Mouse (Mus musculus) left cerebral cortex, adult 2 months (tissue): ENCODE data around the gene Dab2ip. TPM values are rescaled to one million over a fixed set of nuclear protein-coding genes. Genes with fewer than 3 reads are reported as not detected.
A peak's percentile ranks its signal among the peaks of the same experiment; 100 is the strongest.

ENCODE experiments used
- DNase-seq, 2 experiments: peaks; one replicate each; pipeline ENCODE4 v3.0.0; 2021 to 2022; ENCODE audit warnings: low spot score in 2 of 2, mixed read lengths in 1 of 2; ENCODE audit errors: extremely low spot score in 1 of 2
- H3K27ac ChIP-seq: fragments of 200-600 bp; 2 replicates; pipeline ENCODE4 v1.8.1; 2022
- H3K4me3 ChIP-seq: fragments of 200-600 bp; 2 replicates; pipeline ENCODE4 v1.8.1; 2022
- CTCF ChIP-seq: fragments of 200-600 bp; IDR thresholded peaks from 2 replicates; pipeline ENCODE4 v1.8.1; 2022; ENCODE audit warnings: antibody characterized with exemption, mild to moderate bottlenecking, moderate library complexity
- intact Hi-C: fragments of 180-260 bp; cut with DNase I; formaldehyde crosslinking; loops from one replicate; pipeline ENCODE4 v1.15.1; 2025
- total RNA-seq, 2 experiments: library from RNA; stranded (reverse); gene quantifications; 2 replicates each; pipeline ENCODE4 v1.2.3; 2021

Dab2ip gene
- total RNA-seq, 2 experiments from 2014 or later: 144 to 152 TPM

- no peak overlapping the region for H3K27ac ChIP-seq
- intact Hi-C loops: no loop called here
- H3K4me3 ChIP-seq: no peak overlapping the region
- DNase-seq: no peak
- no peak for TF ChIP-seq CTCF
These were observed 25.9 kb downstream of the Dab2ip start for GRCm38 (mm10) chr2:35584011-35584410.

GRCm38 (mm10) chr2:35588368-35588767 is 30.3 kb downstream of the Dab2ip start:
- Histone ChIP-seq H3K27ac (no peak overlapping the region), H3K4me3 (no peak overlapping the region)
- no peak for TF ChIP-seq CTCF
- intact Hi-C loops: no loop called here
- no peak for DNase-seq

- no peak overlapping the region for H3K27ac ChIP-seq
- DNase-seq: no peak
- no peak for TF ChIP-seq CTCF
- intact Hi-C loops: no loop called here
- H3K4me3 ChIP-seq: no peak overlapping the region
These were observed 31.3 kb downstream of the Dab2ip start for GRCm38 (mm10) chr2:35589385-35589784.

- no peak for DNase-seq
- TF ChIP-seq CTCF: no peak
- Histone ChIP-seq H3K27ac (no peak overlapping the region), H3K4me3 (no peak overlapping the region)
- intact Hi-C loops: no loop called here
These were observed 31.7 kb downstream of the Dab2ip start for GRCm38 (mm10) chr2:35589800-35590199.

GRCm38 (mm10) chr2:35591961-35592724 is 34.1 kb downstream of the Dab2ip start:
- no peak for DNase-seq
- Histone ChIP-seq H3K4me3 (no peak overlapping the region), H3K27ac (no peak overlapping the region)
- intact Hi-C loops: no loop called here
- TF ChIP-seq CTCF: no peak

DNA sequence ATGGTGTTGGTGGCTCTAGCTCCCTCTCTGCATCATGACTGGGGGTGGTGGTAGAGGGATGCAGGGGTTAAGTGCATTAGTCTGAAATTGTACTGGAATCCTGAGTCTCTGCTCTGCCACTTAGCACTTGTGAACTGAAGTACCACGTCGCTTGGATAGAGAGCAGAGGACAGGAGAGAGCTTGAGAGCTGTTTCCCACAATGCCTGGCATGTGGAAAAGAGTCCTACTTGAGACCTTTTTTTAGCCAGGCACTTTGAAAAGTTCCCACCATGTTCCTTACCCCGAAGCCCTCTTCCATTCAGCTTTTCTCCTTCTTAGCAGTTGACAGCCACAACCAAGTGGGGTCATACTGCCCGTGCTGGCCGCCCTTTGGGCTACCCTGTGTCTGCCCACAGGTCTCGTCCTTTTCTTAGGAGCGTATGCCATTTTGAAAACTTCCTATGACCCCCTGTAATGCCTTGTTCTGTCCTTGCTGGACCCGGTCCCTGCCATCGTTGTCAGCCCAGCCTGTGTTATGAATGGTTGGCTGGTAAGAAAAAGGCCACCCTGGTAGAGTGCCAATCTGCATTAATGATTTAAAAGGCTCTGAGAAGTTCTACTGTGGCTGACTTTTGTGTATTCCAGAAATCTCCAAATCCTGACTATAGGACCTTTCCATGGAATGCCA is 34.8 kb downstream of the Dab2ip start:
- DNase-seq: no peak
- no peak overlapping the region for H3K27ac ChIP-seq
- no peak overlapping the region for H3K4me3 ChIP-seq
- TF ChIP-seq CTCF: no peak
- intact Hi-C loops: no loop called here

GRCm38 (mm10) chr2:35593889-35594288 is 35.8 kb downstream of the Dab2ip start:
- Histone ChIP-seq H3K27ac (no peak overlapping the region), H3K4me3 (no peak overlapping the region)
- TF ChIP-seq CTCF: no peak
- intact Hi-C loops: no loop called here
- no peak for DNase-seq

GRCm38 (mm10) chr2:35595102-35595501 is 37.0 kb downstream of the Dab2ip start:
- intact Hi-C loops: no loop called here
- TF ChIP-seq CTCF: no peak
- no peak for DNase-seq
- Histone ChIP-seq H3K4me3 (no peak overlapping the region), H3K27ac (no peak overlapping the region)

DNA sequence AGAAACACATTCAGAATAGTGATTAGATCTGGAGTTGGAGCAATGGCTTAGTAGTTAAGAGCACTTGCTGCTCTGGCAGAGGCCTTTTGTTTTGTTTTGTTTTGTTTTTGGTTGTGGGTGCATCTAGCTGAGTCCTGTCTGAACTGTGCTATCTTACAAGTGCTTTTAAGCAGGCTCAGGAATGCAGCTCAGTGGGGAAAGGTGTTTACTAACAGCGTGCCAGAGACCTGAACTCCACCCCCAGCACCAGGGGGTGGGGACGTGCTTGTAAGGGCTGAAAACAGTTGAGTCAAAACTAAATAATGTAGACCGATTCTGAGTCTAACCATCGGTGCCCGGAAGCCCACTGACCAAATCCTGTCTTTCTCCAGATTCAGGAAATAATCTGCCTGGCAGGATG is 37.7 kb downstream of the Dab2ip start:
- TF ChIP-seq CTCF: no peak
- intact Hi-C loops: no loop called here

GRCm38 (mm10) chr2:35596796-35597195 is 38.7 kb downstream of the Dab2ip start:
- intact Hi-C loops: no loop called here

More for the DNA sequence above, 37.7 kb downstream of the Dab2ip start:
- Histone ChIP-seq H3K27ac (no peak overlapping the region), H3K4me3 (no peak overlapping the region)
- no peak for DNase-seq

DNA sequence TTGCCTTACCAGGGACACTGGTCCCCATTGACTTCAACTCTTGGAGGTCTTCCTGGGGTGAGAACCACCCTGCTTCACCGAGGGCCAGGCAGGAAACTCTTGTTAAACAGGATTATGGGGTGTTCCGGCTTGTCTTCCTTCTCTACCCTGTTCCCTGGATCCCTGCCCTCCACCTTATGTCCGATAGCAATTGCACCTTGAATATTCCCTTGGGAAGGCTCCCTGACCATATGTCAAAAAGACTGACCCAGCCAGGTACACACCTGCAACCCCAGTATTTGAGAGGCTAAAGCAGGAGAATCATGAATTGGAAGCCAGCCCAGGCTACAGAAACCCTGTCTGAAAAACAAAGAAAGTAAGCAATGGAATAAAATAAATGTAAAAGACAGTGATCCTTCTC is 40.8 kb downstream of the Dab2ip start:
- intact Hi-C loops: no loop called here
- Histone ChIP-seq H3K4me3 (no peak overlapping the region), H3K27ac (no peak overlapping the region)
- DNase-seq: no peak
- TF ChIP-seq CTCF: no peak

More at GRCm38 (mm10) chr2:35596796-35597195, 38.7 kb downstream of the Dab2ip start:
- no peak overlapping the region for H3K4me3 ChIP-seq
- DNase-seq: no peak
- TF ChIP-seq CTCF: no peak
- no peak overlapping the region for H3K27ac ChIP-seq

- intact Hi-C loops: no loop called here
These were observed 43.6 kb downstream of the Dab2ip start for GRCm38 (mm10) chr2:35601665-35602064.

More at GRCm38 (mm10) chr2:35601665-35602064, 43.6 kb downstream of the Dab2ip start:
- no peak for DNase-seq
- no peak overlapping the region for H3K4me3 ChIP-seq
- H3K27ac ChIP-seq: no peak overlapping the region
- peak; percentile 14 for TF ChIP-seq CTCF
